Mouse (Mus musculus) frontal cortex, adult 2 months (tissue): Measurements from ENCODE around the gene Sfrp4. TPM values are rescaled to one million over a fixed set of nuclear protein-coding genes. Genes with fewer than 3 reads are reported as not detected.

Experiments used
- DNase-seq, 2 experiments: peaks; one replicate each; pipeline ENCODE4 v3.0.0; 2022; ENCODE audit warnings: low spot score in 1 of 2; ENCODE audit errors: extremely low spot score in 1 of 2
- polyA plus RNA-seq: library from polyadenylated mRNA; depleted of rRNA; stranded (reverse); fragments of >200 nt; gene quantifications from 2 replicates; pipeline ENCODE4 v1.2.3, GENCODE M21; 2012; rRNA removed

Sfrp4 gene
- polyA plus RNA-seq, 1 experiment = 3.7 TPM

GRCm38 (mm10) chr13:19630768-19631709, 8.1 kb downstream of the Sfrp4 start:
- DNase-seq = no peak

GRCm38 (mm10) chr13:19636131-19636530, 13.2 kb downstream of the Sfrp4 start:
- peak in 1 of 2 experiments; percentile 32 for DNase-seq

- DNase-seq = peak in 1 of 2 experiments; percentile 38
These were observed 17.4 kb downstream of the Sfrp4 start for GRCm38 (mm10) chr13:19640203-19640851.

- DNase-seq = no peak
These were observed 20.6 kb downstream of the Sfrp4 start for GRCm38 (mm10) chr13:19643519-19643918.

GRCm38 (mm10) chr13:19644225-19644624, 21.3 kb downstream of the Sfrp4 start:
- peak in 1 of 2 experiments; percentile 40 for DNase-seq

- no peak for DNase-seq
These were observed 26.9 kb downstream of the Sfrp4 start for GRCm38 (mm10) chr13:19649824-19650223.

GRCm38 (mm10) chr13:19652405-19652804, 29.5 kb downstream of the Sfrp4 start:
- DNase-seq = no peak

GRCm38 (mm10) chr13:19668355-19669140, 45.6 kb downstream of the Sfrp4 start:
- DNase-seq = no peak

- no peak for DNase-seq
These were observed 51.1 kb downstream of the Sfrp4 start for GRCm38 (mm10) chr13:19674025-19674424.

- DNase-seq = no peak
These were observed 51.7 kb downstream of the Sfrp4 start for GRCm38 (mm10) chr13:19674601-19675000.

Other genes starting within 250 kb of the Sfrp4 start
- gene Stard3nl, start 227.3 kb upstream of the Sfrp4 start, polyA plus RNA-seq = 85.3 and 89.5 TPM in 2 replicates
- gene Epdr1, start 3.2 kb upstream of the Sfrp4 start, polyA plus RNA-seq = 84.6 and 88.5 TPM in 2 replicates
- not detected in 2 replicates for gene Nme8, start 74.7 kb downstream of the Sfrp4 start, polyA plus RNA-seq
- 0.08 and 0.10 TPM in 2 replicates for gene Gpr141, start 201.2 kb downstream of the Sfrp4 start, polyA plus RNA-seq